In the genomic region with DNA sequence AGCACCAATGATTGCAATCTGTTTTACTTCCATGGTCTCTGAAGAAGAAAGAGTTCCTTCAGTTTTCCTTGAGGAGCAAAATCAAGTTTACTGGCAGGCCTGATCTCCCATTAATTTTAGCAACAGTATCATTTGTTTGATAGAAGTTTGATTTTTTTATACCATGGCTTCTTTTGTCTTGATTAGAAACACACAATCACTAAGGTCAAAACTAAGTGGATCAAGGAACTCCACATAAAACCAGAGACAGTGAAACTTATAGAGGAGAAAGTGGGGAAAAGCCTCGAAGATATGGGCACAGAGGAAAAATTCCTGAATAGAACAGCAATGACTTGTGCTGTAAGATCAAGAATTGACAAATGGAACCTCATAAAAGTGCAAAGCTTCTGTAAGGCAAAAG, we compare ENCODE assay signal across 26 mouse cellular contexts. TPM values are rescaled to one million over a fixed set of nuclear protein-coding genes. Genes with fewer than 3 reads are reported as not detected.
"Had no signal": no experiment of that assay in that cellular context is flagged by ENCODE, and none has a peak within 500 bp of the region (broad histone marks: within the 10 kb centered on the region; RNA-seq: fewer than 3 reads in every experiment).

TSS of gene Gm4846 (minus strand) at position 101 of the 400 bp plus-strand sequence.

RNA-seq across cellular contexts. Expression of gene Gm4846, which starts in this region (rescaled TPM):
- polyA plus RNA-seq: heart, embryonic 11.5 days; heart, embryonic 12.5 days; heart, embryonic 13.5 days; heart, embryonic 14.5 days; heart, embryonic 15.5 days; heart, embryonic 16.5 days; heart, postnatal 0 days; hindbrain, embryonic 10.5 days; hindbrain, embryonic 11.5 days; hindbrain, embryonic 12.5 days; hindbrain, embryonic 13.5 days; hindbrain, embryonic 14.5 days; hindbrain, embryonic 15.5 days; hindbrain, embryonic 16.5 days; hindbrain, postnatal 0 days; inflammation-experienced regulatory T-cells, adult 6 months; intestine, embryonic 14.5 days; intestine, embryonic 15.5 days; intestine, embryonic 16.5 days; intestine, postnatal 0 days; kidney, adult 2 months; kidney, embryonic 14.5 days; kidney, embryonic 15.5 days; kidney, embryonic 16.5 days; kidney, postnatal 0 days; large intestine, adult 2 months had no signal
